Mouse (Mus musculus): Measurements from ENCODE around the gene Golm1.

The Golm1 gene

DNA sequence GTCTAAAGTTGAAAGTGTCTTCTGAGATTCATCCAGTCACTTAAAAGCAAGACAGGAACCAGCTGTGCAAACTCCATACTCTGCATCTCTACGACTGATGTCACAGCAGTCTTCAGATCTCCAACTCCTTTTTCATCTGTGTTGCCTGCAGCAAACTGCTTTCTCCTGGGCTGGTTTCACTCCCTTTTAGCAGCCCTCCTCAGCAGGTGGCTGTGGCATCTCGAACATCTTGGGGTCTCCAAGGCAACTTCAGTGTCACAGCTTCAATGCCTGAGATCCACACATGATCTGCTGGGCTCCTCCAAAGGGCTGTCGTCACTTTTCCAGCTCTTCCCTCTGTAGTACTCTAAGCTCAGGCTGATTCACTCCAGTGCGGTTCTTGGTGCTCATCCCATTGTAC is 84.9 kb downstream of the Golm1 start:
- no peak for DNase-seq (ENCODE audit: low spot score)

- no peak for DNase-seq (ENCODE audit: low spot score)
These were observed 85.9 kb downstream of the Golm1 start for GRCm38 (mm10) chr13:59589672-59590071.

DNA sequence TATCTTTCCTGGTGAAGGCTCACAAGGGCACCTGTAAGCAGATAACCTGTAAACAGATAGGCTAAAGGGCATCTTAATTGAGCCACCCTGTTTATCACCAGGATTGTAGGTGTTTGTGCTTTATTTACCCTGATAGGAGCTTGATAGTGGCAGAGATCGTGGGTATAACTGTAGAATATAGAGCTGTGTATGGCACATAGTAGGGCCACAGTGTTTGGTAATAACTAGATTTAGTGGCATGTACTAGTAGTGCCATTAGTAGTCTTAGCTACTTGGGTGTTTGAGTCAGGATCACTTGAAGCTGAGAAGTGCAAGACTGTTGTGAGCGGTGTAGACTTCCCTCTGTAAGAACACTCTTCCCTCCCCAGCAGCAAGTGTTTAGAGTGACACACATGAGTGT is 88.4 kb downstream of the Golm1 start:
- DNase-seq (ENCODE audit: low spot score), result no peak

- no peak for DNase-seq (ENCODE audit: low spot score)
These were observed 90.0 kb downstream of the Golm1 start for GRCm38 (mm10) chr13:59585648-59586005.

GRCm38 (mm10) chr13:59584947-59585647 is 90.5 kb downstream of the Golm1 start, which contains the start of the genes Agtpbp1 and Naa35:
Gene Agtpbp1 (minus strand): TSS chr13:59585227.
Gene Naa35 (plus strand): TSS chr13:59585259.
- peak; percentile 99 for DNase-seq (ENCODE audit: low spot score)

All from layer of hippocampus, adult 9-10 months (tissue).